Mouse (Mus musculus) macrophage (primary cell): ENCODE results near the gene Camta2. TPM values are rescaled to one million over a fixed set of nuclear protein-coding genes. Genes with fewer than 3 reads are reported as not detected.

Experiments
- H3K27ac ChIP-seq: fragments of 350-480 bp; formaldehyde crosslinking; 2 replicates; pipeline ENCODE4 v1.9.0; 2021
- H3K36me3 ChIP-seq: fragments of 350-480 bp; formaldehyde crosslinking; 2 replicates; pipeline ENCODE4 v1.9.0; 2021; ENCODE audit errors: inconsistent target
- H3K4me3 ChIP-seq: fragments of 350-480 bp; formaldehyde crosslinking; 2 replicates; pipeline ENCODE4 v1.9.0; 2021; ENCODE audit errors: inconsistent target
- H3K79me2 ChIP-seq: fragments of 350-480 bp; formaldehyde crosslinking; 2 replicates; pipeline ENCODE4 v1.9.0; 2021; ENCODE audit errors: inconsistent target
- WGBS: methylation state at CpG from one replicate; pipeline ENCODE4 v1.1.7; 2026; ENCODE audit warnings: inconsistent platforms; ENCODE audit not compliant: missing documents; 5-methylcytosine and 5-hydroxymethylcytosine counted together
- polyA plus RNA-seq: library from polyadenylated mRNA; stranded (reverse); fragments of 250-400 nt; gene quantifications from 3 replicates; pipeline ENCODE4 v1.2.4, GENCODE M21; 2018; ENCODE audit warnings: inconsistent platforms

The Camta2 gene
- polyA plus RNA-seq, 1 experiment from 2014 or later, result 41.4 TPM

DNA sequence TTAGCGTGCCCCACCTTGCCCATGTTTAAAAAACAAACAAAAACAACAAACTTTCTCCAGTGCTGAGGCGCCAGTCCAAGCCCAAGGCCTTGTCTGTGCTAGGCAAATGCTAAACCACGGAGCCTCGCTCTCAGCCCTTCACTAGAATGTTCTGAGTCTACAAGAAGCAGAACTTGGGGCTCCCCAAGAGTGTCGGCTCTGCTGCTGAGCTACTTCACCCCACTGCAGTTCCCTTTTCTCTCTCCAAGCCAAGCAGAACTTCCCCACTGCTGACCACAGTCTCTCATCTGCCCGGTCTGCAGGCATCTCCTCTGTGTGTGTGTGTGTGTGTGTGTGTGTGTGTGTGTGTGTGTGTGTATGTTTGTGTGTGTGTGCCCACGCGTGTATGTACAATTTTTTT is 8.0 kb downstream of the Camta2 start:
- Histone ChIP-seq H3K36me3 (peaks cover 71% of the 10 kb centered on the region), H3K4me3 (no peak overlapping the region), H3K79me2 (peaks cover 41% of the 10 kb centered on the region; the same call in 1 of the 2 replicates), H3K27ac (peak overlapping the region; percentile 82)
- WGBS, result 4% methylated on average over 7 of the region's 8 CpGs

DNA sequence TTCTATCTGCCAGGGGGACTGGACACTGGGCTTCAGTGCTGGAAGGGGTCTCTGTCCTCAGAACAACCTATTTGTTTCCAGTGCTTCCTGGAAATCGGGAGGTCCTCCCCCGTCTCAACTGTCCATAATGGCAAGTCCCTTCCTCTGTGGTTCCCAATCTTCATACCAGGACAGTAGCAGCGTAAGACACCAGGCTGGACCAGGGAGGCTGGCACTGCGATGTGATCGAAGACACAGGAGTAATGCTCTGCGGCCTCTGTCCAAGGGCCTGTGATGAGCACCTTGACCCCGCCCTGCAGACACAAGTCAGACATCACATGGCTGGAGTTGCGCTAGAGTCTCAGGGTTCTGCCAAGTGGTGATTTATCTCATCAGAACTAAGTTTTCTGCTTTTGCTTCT is 8.5 kb downstream of the Camta2 start:
- Histone ChIP-seq H3K36me3 (peaks cover 66% of the 10 kb centered on the region), H3K4me3 (no peak overlapping the region), H3K79me2 (peaks cover 35% of the 10 kb centered on the region; the same call in 1 of the 2 replicates), H3K27ac (peak overlapping the region; percentile 82)
- 91% methylated on average over 8 of the region's 8 CpGs for WGBS

DNA sequence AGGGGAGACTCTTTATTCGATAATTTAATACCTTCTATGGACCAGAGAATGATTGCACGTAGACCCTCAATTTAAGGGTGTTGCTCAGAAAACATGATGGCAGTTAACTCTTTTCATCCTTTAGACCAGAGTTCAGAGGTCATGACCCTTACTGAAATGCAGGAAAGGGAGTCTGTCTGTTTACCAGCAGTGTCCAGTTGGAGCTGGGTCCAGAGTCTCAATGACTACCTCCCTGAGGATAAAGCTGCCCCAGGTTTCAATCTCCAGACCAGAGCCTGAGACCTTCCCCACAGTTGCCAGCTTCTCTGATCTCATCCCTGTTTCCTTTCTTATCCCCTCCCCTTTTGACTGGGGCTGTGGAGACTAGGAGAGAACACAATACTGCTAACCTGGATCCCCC is 9.3 kb downstream of the Camta2 start:
- peak overlapping the region; percentile 82 for H3K27ac ChIP-seq
- peaks cover 69% of the 10 kb centered on the region for H3K36me3 ChIP-seq
- 88% methylated on average over 2 of the region's 2 CpGs for WGBS

DNA sequence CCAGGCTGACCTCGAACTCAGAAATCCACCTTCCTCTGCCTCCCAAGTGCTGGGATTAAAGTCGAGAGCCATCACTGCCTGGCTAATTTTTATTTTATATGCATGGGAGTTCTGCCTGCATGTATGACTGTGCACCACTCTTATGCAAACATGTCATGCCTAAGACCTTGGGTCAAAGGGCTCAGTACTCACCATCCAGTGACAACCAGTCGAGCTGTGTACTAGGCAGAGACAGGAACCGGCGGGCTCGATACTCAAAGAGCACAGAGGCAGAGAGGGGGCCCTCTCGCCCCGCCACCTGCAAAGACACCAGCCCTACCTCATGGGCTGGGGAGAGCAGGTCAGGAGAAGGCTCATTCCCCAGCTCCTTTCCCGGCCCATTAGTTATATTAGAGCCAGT is 9.8 kb downstream of the Camta2 start:
- 91% methylated on average over 7 of the region's 9 CpGs for WGBS
- no peak overlapping the region for H3K4me3 ChIP-seq
- H3K27ac ChIP-seq, result no peak overlapping the region
- H3K36me3 ChIP-seq, result peaks cover 71% of the 10 kb centered on the region
- H3K79me2 ChIP-seq, result peaks cover 27% of the 10 kb centered on the region; the same call in 1 of the 2 replicates

More for the DNA sequence above, 9.3 kb downstream of the Camta2 start:
- Histone ChIP-seq H3K4me3 (no peak overlapping the region), H3K79me2 (peaks cover 29% of the 10 kb centered on the region; the same call in 1 of the 2 replicates)

DNA sequence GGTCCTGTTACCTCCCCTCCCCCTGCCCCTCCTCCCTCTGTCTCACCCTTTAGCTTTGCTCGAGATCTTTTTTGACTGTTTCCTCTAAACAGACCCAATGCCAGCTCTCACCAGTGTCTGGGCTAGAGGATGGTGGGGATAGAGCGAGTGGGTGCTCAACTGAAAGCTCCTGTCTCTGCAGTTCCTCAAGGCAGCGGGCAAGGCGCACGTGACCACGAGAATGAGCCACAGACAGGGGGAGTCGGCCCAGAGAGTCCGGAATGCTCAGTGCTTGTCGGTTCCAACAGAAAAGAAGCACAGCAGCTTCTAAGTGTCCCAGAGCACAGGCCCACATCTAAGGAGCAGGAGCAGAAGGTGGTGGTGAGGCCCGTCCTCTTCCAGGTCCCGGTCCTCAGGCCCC is 13.4 kb downstream of the Camta2 start:
- Histone ChIP-seq H3K27ac (peak overlapping the region; percentile 21), H3K4me3 (no peak overlapping the region), H3K79me2 (peaks cover 3% of the 10 kb centered on the region; the same call in 1 of the 2 replicates), H3K36me3 (peaks cover 48% of the 10 kb centered on the region)
- WGBS, result 24% methylated on average over 9 of the region's 11 CpGs

DNA sequence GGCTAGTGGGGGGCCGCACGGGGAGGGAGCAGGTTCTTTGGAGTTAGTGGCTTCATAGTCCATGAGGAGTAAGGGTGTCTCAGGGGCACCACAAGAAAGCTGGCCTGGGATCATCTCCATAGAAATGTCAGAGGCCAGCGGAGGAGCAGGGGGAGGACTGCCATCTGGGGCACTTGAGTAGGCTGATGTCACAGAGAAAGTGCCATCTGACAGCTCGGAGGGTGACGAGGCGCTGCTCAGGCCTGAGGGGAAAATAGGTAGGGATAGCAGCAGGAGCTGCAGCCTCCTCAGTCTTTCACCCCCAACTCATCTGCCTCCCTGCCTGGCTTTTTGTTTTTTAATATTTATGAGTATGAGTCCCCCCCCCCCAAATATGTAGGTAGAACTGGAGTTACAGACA is 13.9 kb downstream of the Camta2 start:
- no peak overlapping the region for H3K4me3 ChIP-seq
- H3K27ac ChIP-seq, result peak overlapping the region; percentile 21
- peaks cover 45% of the 10 kb centered on the region for H3K36me3 ChIP-seq
- WGBS, result 90% methylated on average over 6 of the region's 6 CpGs
- H3K79me2 ChIP-seq, result peaks cover 3% of the 10 kb centered on the region; the same call in 1 of the 2 replicates

DNA sequence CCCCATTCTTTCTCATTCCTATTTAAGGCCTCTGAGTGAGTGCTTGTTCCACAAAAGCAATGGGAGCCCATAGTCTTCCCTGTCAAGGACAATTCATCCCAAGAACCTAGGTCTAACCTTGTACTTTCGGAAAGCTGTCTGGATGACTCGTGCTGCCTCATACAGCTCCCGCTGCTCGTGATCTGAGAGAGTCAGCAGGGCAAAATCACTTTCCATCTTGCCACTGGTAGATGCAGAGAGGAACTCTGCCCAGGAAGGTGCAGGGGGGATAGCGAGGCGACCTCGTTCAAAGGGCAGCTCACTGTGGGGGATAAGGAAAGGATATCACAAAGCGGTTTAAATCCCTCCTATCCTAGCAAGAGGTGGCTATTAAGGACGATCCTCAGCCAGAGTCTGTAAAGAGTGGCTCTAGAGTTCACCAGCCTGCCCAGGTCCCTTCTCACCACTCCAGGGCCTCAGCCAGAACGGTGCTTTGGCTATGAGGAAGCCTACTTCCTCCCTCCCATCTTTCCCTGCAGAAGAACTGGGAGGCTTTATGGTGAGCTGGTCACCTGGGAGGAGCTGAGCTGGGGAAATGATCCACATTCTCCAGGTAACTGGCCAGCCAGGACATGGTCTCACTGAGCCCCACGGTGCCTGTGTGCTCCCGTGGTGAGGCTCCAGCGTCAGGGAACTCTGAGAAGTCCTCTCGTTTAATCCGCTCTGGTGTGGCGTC is 16.4 kb downstream of the Camta2 start:
- Histone ChIP-seq H3K4me3 (no peak overlapping the region), H3K36me3 (peaks cover 21% of the 10 kb centered on the region), H3K27ac (peak overlapping the region; percentile 27), H3K79me2 (peaks cover 4% of the 10 kb centered on the region; the same call in 1 of the 2 replicates)
- WGBS, result 87% methylated on average over 16 of the region's 16 CpGs

DNA sequence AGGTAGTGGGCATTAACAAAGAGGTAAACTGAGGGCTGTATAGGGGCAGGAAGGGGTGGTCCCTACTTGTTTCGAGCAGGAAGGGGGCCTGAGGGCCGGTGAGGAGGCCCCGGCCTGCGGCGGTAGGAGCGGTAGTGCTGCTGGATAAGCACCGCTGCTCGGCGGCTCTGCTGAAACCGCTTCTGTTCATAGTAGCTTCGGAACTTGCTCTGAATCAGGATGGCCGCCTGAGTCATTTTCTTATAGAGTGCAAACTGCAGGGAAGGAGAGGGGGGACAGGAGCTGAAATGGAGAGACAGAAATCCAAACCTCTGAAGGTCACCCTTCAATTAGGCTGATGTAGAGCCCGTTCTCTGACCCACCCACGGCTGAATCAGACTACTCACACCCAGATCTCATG is 17.4 kb downstream of the Camta2 start:
- 85% methylated on average over 6 of the region's 14 CpGs for WGBS
- Histone ChIP-seq H3K36me3 (peaks cover 11% of the 10 kb centered on the region; the same call in 1 of the 2 replicates), H3K79me2 (peaks cover 14% of the 10 kb centered on the region), H3K27ac (peak overlapping the region; percentile 94; the same call in 1 of the 2 replicates), H3K4me3 (no peak overlapping the region)

DNA sequence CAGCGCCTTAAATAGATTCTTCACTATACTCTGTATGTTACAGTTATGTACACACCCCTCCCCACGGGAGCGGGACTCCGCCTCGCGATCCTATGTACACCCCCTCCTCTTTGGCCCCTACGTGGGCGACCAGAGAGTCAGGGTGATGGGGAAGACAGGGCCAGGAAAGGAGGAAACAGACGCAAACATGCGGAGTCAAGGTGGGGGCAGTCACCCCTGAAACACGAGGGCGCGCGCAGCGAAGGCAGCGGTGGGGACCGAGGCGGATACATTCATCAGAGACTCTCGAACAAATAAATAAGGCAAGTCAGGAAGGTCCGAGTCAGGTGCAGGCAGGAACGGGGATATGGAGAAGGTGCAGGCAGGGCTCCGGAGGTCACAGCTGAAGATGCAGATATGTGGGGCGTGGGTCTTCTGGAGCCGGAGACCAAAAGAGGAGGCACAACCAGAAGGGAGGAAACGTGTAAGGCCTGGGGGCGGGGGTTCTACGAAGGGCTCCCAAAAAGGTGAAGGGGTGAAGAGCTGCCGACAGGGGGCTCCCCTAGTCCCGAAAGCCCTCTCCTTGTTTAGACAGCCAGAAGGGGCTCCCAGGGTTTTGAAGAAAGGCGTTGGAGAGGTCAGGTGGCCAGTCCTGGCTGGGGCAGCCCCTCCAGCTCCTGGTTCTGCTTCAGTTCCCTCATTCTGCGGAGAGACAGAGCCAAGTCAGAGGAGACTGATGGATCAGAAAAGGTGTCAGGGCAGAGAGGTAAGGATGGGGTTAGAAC is 18.1 kb downstream of the Camta2 start:
- 3% methylated on average over 31 of the region's 31 CpGs for WGBS
- Histone ChIP-seq H3K27ac (peak overlapping the region; percentile 94), H3K36me3 (peaks cover 14% of the 10 kb centered on the region; the same call in 1 of the 2 replicates), H3K4me3 (peak overlapping the region; percentile 62), H3K79me2 (peaks cover 21% of the 10 kb centered on the region)

DNA sequence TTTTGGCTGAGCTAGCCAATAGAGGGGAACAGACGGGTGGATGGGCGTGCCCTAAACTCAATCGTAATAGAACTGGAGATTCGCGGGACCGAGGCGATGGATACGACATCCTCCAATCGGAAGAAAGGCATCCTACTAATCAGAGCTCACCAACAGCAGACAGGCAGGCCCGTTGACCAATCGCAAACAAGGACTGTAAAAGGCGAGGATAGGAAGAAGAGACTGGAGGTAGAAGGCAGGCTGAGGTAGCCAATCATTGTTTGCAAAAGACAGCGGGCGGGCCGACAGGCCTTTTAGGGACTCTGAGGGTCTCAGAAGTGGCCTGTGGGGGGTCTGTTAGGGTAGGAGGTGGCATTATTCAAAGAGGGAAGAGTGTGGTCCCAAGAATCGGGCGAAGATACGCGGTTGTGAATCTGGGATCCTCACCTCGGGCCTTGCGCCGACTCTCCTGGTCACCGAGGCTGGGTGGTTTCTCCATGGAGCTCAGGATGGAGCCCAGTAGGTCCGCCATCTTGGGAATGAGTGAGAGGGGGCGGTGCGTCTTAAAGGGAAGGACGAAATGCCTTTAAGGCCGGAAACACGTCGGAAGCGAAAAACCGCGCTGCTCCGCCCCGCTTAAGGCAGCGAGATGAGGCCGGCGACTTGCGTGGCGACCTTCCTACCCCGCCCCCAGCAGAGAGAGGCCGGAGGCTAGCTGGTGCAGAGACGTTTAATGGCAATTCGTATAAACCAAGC is 19.0 kb downstream of the Camta2 start, which contains the start of gene Spag7:
Gene Spag7, minus strand, starts transcription at position 646 of the 735 bp plus-strand sequence.
- WGBS, result under 1% methylated on average over 44 of the region's 44 CpGs
- Histone ChIP-seq H3K79me2 (peaks cover 22% of the 10 kb centered on the region), H3K27ac (peak within 1 kb of the TSS; percentile 94), H3K4me3 (peak within 1 kb of the TSS; percentile 62), H3K36me3 (peaks cover 20% of the 10 kb centered on the region; the same call in 1 of the 2 replicates)

DNA sequence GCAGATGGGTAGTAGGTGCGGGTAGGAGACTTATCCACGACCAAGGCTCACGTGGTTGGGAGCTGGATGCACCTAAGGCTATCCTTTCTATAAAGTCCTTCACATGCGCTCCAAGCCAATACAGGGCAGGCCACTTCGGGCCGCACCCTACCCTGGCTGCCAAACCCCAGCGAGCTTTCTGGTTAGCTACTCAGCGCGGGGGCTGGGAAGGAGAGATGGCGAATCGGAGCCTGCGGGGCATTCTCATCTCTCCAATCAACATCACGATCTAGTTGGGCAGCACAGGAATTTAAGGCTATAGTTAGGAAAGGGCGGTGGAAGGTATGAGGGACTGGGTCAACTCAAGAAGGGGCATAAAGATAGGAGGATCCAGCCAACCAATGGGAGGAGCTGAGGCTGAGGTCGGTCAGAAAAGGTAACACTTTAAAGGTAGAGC is 19.6 kb downstream of the Camta2 start:
- H3K4me3 ChIP-seq, result peak overlapping the region; percentile 62
- H3K79me2 ChIP-seq, result peaks cover 22% of the 10 kb centered on the region
- peak overlapping the region; percentile 94 for H3K27ac ChIP-seq
- 5% methylated on average over 15 of the region's 15 CpGs for WGBS
- H3K36me3 ChIP-seq, result peaks cover 17% of the 10 kb centered on the region; the same call in 1 of the 2 replicates

DNA sequence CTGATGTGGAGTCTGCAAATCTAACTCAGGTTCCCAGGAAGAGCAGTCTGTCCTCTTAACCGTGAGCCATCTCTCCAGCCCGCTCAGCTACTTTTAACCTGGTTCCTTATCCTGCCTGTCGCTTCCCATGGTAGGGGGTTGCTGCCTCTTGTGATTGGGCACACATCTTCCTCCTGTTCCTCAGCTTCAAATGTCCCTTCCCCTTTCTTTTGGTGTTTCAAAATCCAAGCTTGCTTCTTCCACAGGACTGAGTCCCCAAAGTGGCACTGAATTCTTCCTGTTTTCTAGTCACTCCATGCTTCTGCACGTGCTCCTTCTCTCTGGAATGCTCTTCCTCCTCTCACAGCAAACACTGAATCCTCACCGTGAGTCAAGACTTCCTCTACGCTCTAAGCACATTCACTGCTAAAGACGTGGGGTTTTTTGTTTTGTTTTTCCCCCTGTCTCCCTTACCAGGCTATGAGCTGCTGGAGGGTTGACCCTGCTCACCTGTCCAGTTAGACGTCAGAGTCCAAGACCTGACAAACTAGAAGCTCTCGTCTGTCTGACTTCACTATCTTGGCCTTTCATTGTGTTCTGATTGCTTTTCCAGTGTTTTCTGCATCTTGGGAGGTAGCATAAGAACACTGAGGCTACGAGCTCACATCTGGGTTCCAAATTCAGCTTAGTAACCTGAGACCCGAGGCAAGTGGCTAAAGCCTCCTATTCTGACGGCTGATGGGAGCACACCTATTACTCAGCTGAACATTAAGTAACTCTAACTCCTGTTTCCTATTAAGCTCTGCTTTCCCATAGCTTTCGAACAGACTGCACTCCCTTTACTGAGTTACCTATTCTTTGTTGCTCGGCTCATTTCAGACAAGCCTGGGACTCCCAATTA is 20.4 kb downstream of the Camta2 start:
- H3K36me3 ChIP-seq, result peaks cover 23% of the 10 kb centered on the region; the same call in 1 of the 2 replicates
- H3K27ac ChIP-seq, result peak overlapping the region; percentile 94
- peaks cover 22% of the 10 kb centered on the region for H3K79me2 ChIP-seq
- 49% methylated on average over 14 of the region's 14 CpGs for WGBS
- H3K4me3 ChIP-seq, result peak overlapping the region; percentile 62

DNA sequence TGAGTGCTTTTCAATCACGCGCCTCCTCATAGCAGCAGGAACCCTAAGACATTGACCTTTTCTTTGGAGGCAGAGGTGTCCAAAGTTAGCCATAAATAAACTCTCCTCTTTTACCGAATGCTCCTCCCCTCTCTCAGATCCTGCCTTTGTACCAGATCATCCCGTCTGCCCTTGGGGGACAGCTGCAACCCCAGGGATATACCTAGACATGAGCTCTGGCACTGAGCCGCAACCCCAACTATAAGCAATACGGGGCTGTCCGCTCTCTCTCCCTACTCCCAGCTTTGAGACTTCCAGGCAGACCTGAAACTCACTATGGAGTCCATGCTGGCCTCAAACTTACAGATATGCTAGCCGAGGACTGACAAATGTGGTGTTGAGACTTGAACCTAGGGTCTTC is 21.2 kb downstream of the Camta2 start:
- peak overlapping the region; percentile 94 for H3K27ac ChIP-seq
- peaks cover 23% of the 10 kb centered on the region; the same call in 1 of the 2 replicates for H3K36me3 ChIP-seq
- no peak overlapping the region for H3K4me3 ChIP-seq

More for the DNA sequence above, 21.2 kb downstream of the Camta2 start:
- 92% methylated on average over 7 of the region's 8 CpGs for WGBS
- peaks cover 22% of the 10 kb centered on the region for H3K79me2 ChIP-seq
